Mouse (Mus musculus) forebrain, embryonic 10.5 days (tissue): ENCODE data around the gene 1700056E22Rik. TPM values are rescaled to one million over a fixed set of nuclear protein-coding genes. Genes with fewer than 3 reads are reported as not detected.

ENCODE experiments used
- DNase-seq: peaks from one replicate; pipeline ENCODE4 v3.0.0-alpha.2; 2017; ENCODE audit warnings: low spot score; ENCODE audit errors: extremely low spot score
- H3K27ac ChIP-seq: fragments of 300-500 bp; sonication (generic); 2 replicates; pipeline ENCODE4 v1.5.1; 2016; ENCODE audit warnings: mild to moderate bottlenecking
- H3K27me3 ChIP-seq: fragments of 300-500 bp; sonication (generic); 2 replicates; pipeline ENCODE4 v1.6.1; 2016; ENCODE audit warnings: mild to moderate bottlenecking; ENCODE audit not compliant: poor library complexity, severe bottlenecking
- H3K36me3 ChIP-seq: fragments of 300-500 bp; sonication (generic); replicated peaks from 2 replicates; pipeline ENCODE4 v1.6.1; 2016; ENCODE audit warnings: mild to moderate bottlenecking, moderate library complexity
- H3K4me1 ChIP-seq: fragments of 300-500 bp; sonication (generic); 2 replicates; pipeline ENCODE4 v1.6.1; 2016
- H3K4me3 ChIP-seq: fragments of 300-500 bp; sonication (generic); 2 replicates; pipeline ENCODE4 v1.5.1; 2016; ENCODE audit warnings: mild to moderate bottlenecking, moderate library complexity
- H3K9me3 ChIP-seq: fragments of 300-500 bp; sonication (generic); 2 replicates; pipeline ENCODE4 v1.6.1; 2016; ENCODE audit warnings: mild to moderate bottlenecking, moderate library complexity
- WGBS: fragments of 180-500 bp; shearing (Covaris S2); methylation state at CpG from one replicate; pipeline ENCODE4 v1.1.7; 2016; 5-methylcytosine and 5-hydroxymethylcytosine counted together
- polyA plus RNA-seq: library from polyadenylated mRNA; unstranded; fragments of >200 nt; fragmentation: Nextera tagmentation; extraction: Ambion mirVana; gene quantifications from 2 replicates; pipeline ENCODE4 v1.2.1, GENCODE M21; 2016

Gene 1700056E22Rik
- polyA plus RNA-seq, 1 experiment from 2014 or later: 1.0 TPM

GRCm38 (mm10) chr1:184046070-184046677 lies 12.1 kb upstream of the 1700056E22Rik start:
- Histone ChIP-seq H3K36me3 (no peaks in the 10 kb centered on the region), H3K4me3 (no peak overlapping the region), H3K4me1 (peaks cover 16% of the 10 kb centered on the region; the same call in 1 of the 2 replicates), H3K27ac (no peak overlapping the region), H3K27me3 (no peaks in the 10 kb centered on the region), H3K9me3 (no peaks in the 10 kb centered on the region)
- no peak for DNase-seq
- WGBS: 46% methylated on average over 6 of the region's 6 CpGs

- 88% methylated on average over 5 of the region's 6 CpGs for WGBS
- Histone ChIP-seq H3K27me3 (no peaks in the 10 kb centered on the region), H3K27ac (no peak overlapping the region), H3K9me3 (no peaks in the 10 kb centered on the region), H3K4me3 (no peak overlapping the region), H3K4me1 (peaks cover 20% of the 10 kb centered on the region; the same call in 1 of the 2 replicates), H3K36me3 (peaks cover 8% of the 10 kb centered on the region)
- DNase-seq: no peak
These were observed 9.3 kb upstream of the 1700056E22Rik start for GRCm38 (mm10) chr1:184043391-184043790.

GRCm38 (mm10) chr1:184042745-184043144 lies 8.6 kb upstream of the 1700056E22Rik start:
- Histone ChIP-seq H3K27me3 (no peaks in the 10 kb centered on the region), H3K27ac (no peak overlapping the region), H3K36me3 (peaks cover 13% of the 10 kb centered on the region), H3K4me3 (no peak overlapping the region), H3K4me1 (peaks cover 20% of the 10 kb centered on the region; the same call in 1 of the 2 replicates), H3K9me3 (no peaks in the 10 kb centered on the region)
- WGBS: 82% methylated on average over 9 of the region's 9 CpGs
- DNase-seq: no peak

- H3K9me3 ChIP-seq: no peaks in the 10 kb centered on the region
These were observed 7.9 kb upstream of the 1700056E22Rik start for GRCm38 (mm10) chr1:184041778-184042573.

GRCm38 (mm10) chr1:184040906-184041305 lies 6.8 kb upstream of the 1700056E22Rik start:
- no peak for DNase-seq
- peaks cover 23% of the 10 kb centered on the region for H3K36me3 ChIP-seq
- 88% methylated on average over 1 of the region's 1 CpGs for WGBS
- H3K4me1 ChIP-seq: peaks cover 19% of the 10 kb centered on the region
- no peak overlapping the region for H3K4me3 ChIP-seq
- H3K27ac ChIP-seq: no peak overlapping the region
- peaks cover 11% of the 10 kb centered on the region for H3K27me3 ChIP-seq
- no peaks in the 10 kb centered on the region for H3K9me3 ChIP-seq

More at GRCm38 (mm10) chr1:184041778-184042573, 7.9 kb upstream of the 1700056E22Rik start:
- H3K4me1 ChIP-seq: peaks cover 20% of the 10 kb centered on the region; the same call in 1 of the 2 replicates
- peaks cover 21% of the 10 kb centered on the region for H3K36me3 ChIP-seq
- peaks cover 4% of the 10 kb centered on the region; the same call in 1 of the 2 replicates for H3K27me3 ChIP-seq
- DNase-seq: no peak
- H3K4me3 ChIP-seq: no peak overlapping the region
- 77% methylated on average over 9 of the region's 9 CpGs for WGBS
- H3K27ac ChIP-seq: no peak overlapping the region

GRCm38 (mm10) chr1:184040181-184040580 lies 6.1 kb upstream of the 1700056E22Rik start:
- no peak overlapping the region for H3K27ac ChIP-seq
- H3K4me3 ChIP-seq: no peak overlapping the region
- 85% methylated on average over 11 of the region's 11 CpGs for WGBS
- peaks cover 21% of the 10 kb centered on the region for H3K4me1 ChIP-seq
- peaks cover 16% of the 10 kb centered on the region for H3K27me3 ChIP-seq
- H3K36me3 ChIP-seq: peaks cover 23% of the 10 kb centered on the region
- no peak for DNase-seq
- H3K9me3 ChIP-seq: no peaks in the 10 kb centered on the region

GRCm38 (mm10) chr1:184039301-184039700 lies 5.2 kb upstream of the 1700056E22Rik start:
- Histone ChIP-seq H3K4me1 (peaks cover 24% of the 10 kb centered on the region), H3K27me3 (peaks cover 16% of the 10 kb centered on the region), H3K9me3 (no peaks in the 10 kb centered on the region), H3K36me3 (peaks cover 23% of the 10 kb centered on the region), H3K27ac (no peak overlapping the region), H3K4me3 (no peak overlapping the region)
- 92% methylated on average over 10 of the region's 10 CpGs for WGBS
- no peak for DNase-seq

GRCm38 (mm10) chr1:184037802-184038201 lies 3.7 kb upstream of the 1700056E22Rik start:
- WGBS: 90% methylated on average over 4 of the region's 4 CpGs
- no peak overlapping the region for H3K4me3 ChIP-seq
- H3K36me3 ChIP-seq: peaks cover 23% of the 10 kb centered on the region
- H3K4me1 ChIP-seq: peaks cover 31% of the 10 kb centered on the region
- H3K27me3 ChIP-seq: peaks cover 16% of the 10 kb centered on the region
- H3K27ac ChIP-seq: no peak overlapping the region
- DNase-seq: no peak
- H3K9me3 ChIP-seq: no peaks in the 10 kb centered on the region

GRCm38 (mm10) chr1:184035346-184035903 lies 1.3 kb upstream of the 1700056E22Rik start:
- peak overlapping the region; percentile 98 for H3K27ac ChIP-seq
- WGBS: 9% methylated on average over 12 of the region's 12 CpGs
- DNase-seq: no peak
- peaks cover 33% of the 10 kb centered on the region for H3K27me3 ChIP-seq
- H3K36me3 ChIP-seq: peaks cover 23% of the 10 kb centered on the region
- peak overlapping the region; percentile 84 for H3K4me3 ChIP-seq
- H3K4me1 ChIP-seq: peaks cover 31% of the 10 kb centered on the region
- no peaks in the 10 kb centered on the region for H3K9me3 ChIP-seq

- Histone ChIP-seq H3K4me1 (peaks cover 28% of the 10 kb centered on the region), H3K27ac (peak overlapping the region; percentile 98), H3K9me3 (no peaks in the 10 kb centered on the region), H3K36me3 (peaks cover 23% of the 10 kb centered on the region), H3K27me3 (peaks cover 33% of the 10 kb centered on the region), H3K4me3 (peak overlapping the region; percentile 84)
- DNase-seq: peak; percentile 44
- WGBS: under 1% methylated on average over 12 of the region's 12 CpGs
These were observed 660 bp upstream of the 1700056E22Rik start for GRCm38 (mm10) chr1:184034741-184035181.

GRCm38 (mm10) chr1:184033390-184034010 lies 601 bp downstream of the 1700056E22Rik start:
- peaks cover 33% of the 10 kb centered on the region for H3K27me3 ChIP-seq
- peaks cover 16% of the 10 kb centered on the region for H3K36me3 ChIP-seq
- peak overlapping the region; percentile 84 for H3K4me3 ChIP-seq
- DNase-seq: no peak
- H3K27ac ChIP-seq: peak overlapping the region; percentile 98
- H3K9me3 ChIP-seq: no peaks in the 10 kb centered on the region
- peaks cover 28% of the 10 kb centered on the region for H3K4me1 ChIP-seq
- under 1% methylated on average over 63 of the region's 63 CpGs for WGBS

- no peak for DNase-seq
- peak overlapping the region; percentile 84 for H3K4me3 ChIP-seq
- 21% methylated on average over 19 of the region's 19 CpGs for WGBS
- H3K36me3 ChIP-seq: peaks cover 11% of the 10 kb centered on the region
- H3K27me3 ChIP-seq: peaks cover 33% of the 10 kb centered on the region
- peak overlapping the region; percentile 98 for H3K27ac ChIP-seq
- H3K9me3 ChIP-seq: no peaks in the 10 kb centered on the region
- H3K4me1 ChIP-seq: peaks cover 28% of the 10 kb centered on the region
These were observed 1.3 kb downstream of the 1700056E22Rik start for GRCm38 (mm10) chr1:184032682-184033389.
